Mouse (Mus musculus): ENCODE measurements at regions not wholly inside any gene's neighbourhood (a gene's known extent, or its start where the extent isn't known, plus 50 kb on each side); places are given as distances from the start of the nearest gene placed in this dataset.
A peak's percentile ranks its signal among the peaks of the same experiment; 100 is the strongest.

GRCm38 (mm10) chr2:57909706-57910105, 88.0 kb upstream of the Galnt5 start:
- peak; percentile 83 for DNase-seq (ENCODE audit: low read depth, low spot score)

GRCm38 (mm10) chr2:57916375-57917023, 81.2 kb upstream of the Galnt5 start:
- DNase-seq (ENCODE audit: low read depth, low spot score), result no peak

GRCm38 (mm10) chr2:57917721-57918120, 80.0 kb upstream of the Galnt5 start:
- no peak for DNase-seq (ENCODE audit: low read depth, low spot score)

- peak; percentile 81 for DNase-seq (ENCODE audit: low read depth, low spot score)
Observed at GRCm38 (mm10) chr2:57919102-57919731, 78.5 kb upstream of the Galnt5 start.

DNA sequence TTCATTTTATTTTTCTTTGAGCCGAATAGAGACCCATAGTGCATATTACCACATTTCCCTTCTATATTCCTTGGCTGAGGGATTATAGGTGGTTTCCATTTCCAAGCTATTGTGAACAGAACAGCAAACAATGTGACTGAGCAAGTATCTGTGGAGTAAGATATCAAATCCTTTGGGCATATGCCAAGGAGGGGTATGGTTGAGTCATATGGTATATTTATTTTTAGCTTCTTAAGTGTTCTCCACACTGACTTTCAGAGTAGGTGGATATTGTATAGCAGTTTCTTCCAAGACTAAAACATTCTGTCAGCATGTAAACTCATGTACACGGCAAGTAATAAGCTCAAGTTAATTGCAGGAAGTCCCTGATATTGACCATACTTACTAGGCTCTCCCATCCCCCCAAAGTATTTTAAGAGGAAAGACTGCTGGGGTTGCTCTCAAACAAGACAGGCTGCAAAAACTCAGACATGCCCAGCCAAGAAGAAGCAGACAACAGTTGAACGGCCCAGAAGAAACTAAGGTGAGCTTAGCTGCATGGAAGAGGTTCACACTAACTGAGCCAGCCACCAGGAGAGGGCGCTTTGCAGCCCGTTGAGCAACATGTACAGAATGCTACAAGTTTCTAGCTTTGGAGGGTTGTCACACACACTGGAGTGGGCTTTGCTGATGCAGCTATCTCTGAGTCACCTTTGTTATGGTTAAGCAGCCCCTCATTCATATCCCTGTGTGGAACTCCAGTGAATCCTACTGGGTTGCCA, 63.4 kb upstream of the Galnt5 start:
- peak; percentile 70 for DNase-seq (ENCODE audit: low read depth, low spot score)

Data from brain, adult 2 months (tissue).